Mouse (Mus musculus) CH12.LX (cell line): ENCODE measurements around the gene Numb. TPM values are rescaled to one million over a fixed set of nuclear protein-coding genes. Genes with fewer than 3 reads are reported as not detected.

Experiments
- DNase-seq: peaks from one replicate; pipeline ENCODE4 v3.0.0-alpha.2; 2013; ENCODE audit errors: extremely low read depth
- H3K27ac ChIP-seq: 2 replicates; pipeline ENCODE4 v1.5.1; 2012; ENCODE audit warnings: low read depth, mild to moderate bottlenecking, control low read depth, moderate library complexity; ENCODE audit not compliant: insufficient read depth
- H3K27me3 ChIP-seq: replicated peaks from 2 replicates; pipeline ENCODE3; 2012; ENCODE audit warnings: inconsistent platforms
- H3K36me3 ChIP-seq, 2 experiments: replicated peaks in 1 of 2; 2 replicates each; pipeline versions ENCODE3 to v1.6.1; 2012; ENCODE audit warnings: inconsistent platforms in 1 of 2, low read length in 1 of 2, mild to moderate bottlenecking in 1 of 2, mixed read lengths in 1 of 2, moderate library complexity in 1 of 2; ENCODE audit not compliant: control insufficient read depth in 1 of 2, insufficient read depth in 1 of 2
- H3K4me1 ChIP-seq, 2 experiments: 2 replicates each; pipeline ENCODE4 v1.6.1; 2012; ENCODE audit warnings: inconsistent platforms in 1 of 2, moderate library complexity in 1 of 2; ENCODE audit not compliant: insufficient read depth in 2 of 2, control insufficient read depth in 1 of 2
- H3K4me2 ChIP-seq: 2 replicates; pipeline ENCODE4 v1.6.1; 2012; ENCODE audit warnings: low read depth, mild to moderate bottlenecking, control low read depth; ENCODE audit not compliant: poor library complexity, insufficient read depth, severe bottlenecking
- H3K4me3 ChIP-seq, 3 experiments: fragments of 150-350 bp in 1 of 3; sonication (generic) in 1 of 3; replicated peaks in 1 of 3; 2 replicates each; pipeline versions ENCODE3 to v1.5.1; 2011 to 2012; ENCODE audit warnings: low read depth in 2 of 3, low read length in 2 of 3, mild to moderate bottlenecking in 2 of 3, moderate library complexity in 2 of 3, control low read depth in 1 of 3, improper control_type of control experiment in 1 of 3, inconsistent platforms in 1 of 3, mixed read lengths in 1 of 3; ENCODE audit not compliant: poor library complexity in 1 of 3
- H3K79me2 ChIP-seq: replicated peaks from 2 replicates; pipeline ENCODE4 v1.6.1; 2012; ENCODE audit warnings: mild to moderate bottlenecking, moderate library complexity; ENCODE audit not compliant: control insufficient read depth, poor library complexity, insufficient read depth, severe bottlenecking; ENCODE audit errors: extremely low read depth
- H3K9ac ChIP-seq: 2 replicates; pipeline ENCODE4 v1.6.1; 2012; ENCODE audit warnings: low read depth, mild to moderate bottlenecking, control low read depth, moderate library complexity; ENCODE audit not compliant: insufficient read depth
- H3K9me3 ChIP-seq: replicated peaks from 2 replicates; pipeline ENCODE3; 2012; ENCODE audit warnings: low read length, inconsistent platforms, mixed read lengths
- BHLHE40 ChIP-seq: IDR thresholded peaks from 2 replicates; pipeline ENCODE4 v1.6.1; 2011; ENCODE audit warnings: mild to moderate bottlenecking, low read depth, low read length, improper control_type of control experiment
- CTCF ChIP-seq, 2 experiments: IDR thresholded peaks in 1 of 2; conservative IDR thresholded peaks in 1 of 2; 2 replicates each; pipeline ENCODE4 v1.5.1; 2011 to 2012; ENCODE audit warnings: low read depth in 2 of 2, low read length in 2 of 2, improper control_type of control experiment in 1 of 2, inconsistent platforms in 1 of 2, mild to moderate bottlenecking in 1 of 2, moderate library complexity in 1 of 2
- EP300 ChIP-seq: IDR thresholded peaks from 2 replicates; pipeline ENCODE4 v1.6.1; 2011; ENCODE audit warnings: low read length, improper control_type of control experiment
- JUND ChIP-seq: conservative IDR thresholded peaks from 2 replicates; pipeline ENCODE4 v1.6.1; 2011; ENCODE audit warnings: low read depth, low read length, improper control_type of control experiment
- MAX ChIP-seq: IDR thresholded peaks from 2 replicates; pipeline ENCODE4 v1.6.1; 2011; ENCODE audit warnings: low read length, improper control_type of control experiment
- MAZ ChIP-seq: IDR thresholded peaks from 2 replicates; pipeline ENCODE4 v1.6.1; 2012; ENCODE audit warnings: low read depth, mild to moderate bottlenecking, inconsistent platforms, low read length, improper control_type of control experiment, moderate library complexity
- MEF2A ChIP-seq: IDR thresholded peaks from 2 replicates; pipeline ENCODE4 v1.6.1; 2014; ENCODE audit warnings: low read depth, mild to moderate bottlenecking, inconsistent platforms, low read length, improper control_type of control experiment, borderline replicate concordance
- MXI1 ChIP-seq: IDR thresholded peaks from 2 replicates; pipeline ENCODE4 v1.6.1; 2011; ENCODE audit warnings: mild to moderate bottlenecking, low read depth, low read length, improper control_type of control experiment
- MYC ChIP-seq: IDR thresholded peaks from 2 replicates; pipeline ENCODE4 v1.6.1; 2011; ENCODE audit warnings: low read depth, mild to moderate bottlenecking, improper control_type of control experiment, low read length
- NRF1 ChIP-seq: IDR thresholded peaks from 2 replicates; pipeline ENCODE4 v1.6.1; 2014; ENCODE audit warnings: low read depth, mild to moderate bottlenecking, inconsistent platforms, low read length, improper control_type of control experiment, moderate library complexity
- PAX5 ChIP-seq: IDR thresholded peaks from 2 replicates; pipeline ENCODE4 v1.6.1; 2012; ENCODE audit warnings: low read length, inconsistent platforms, mixed read lengths
- POLR2AphosphoS2 ChIP-seq: IDR thresholded peaks from 2 replicates; pipeline ENCODE4 v1.6.1; 2011; ENCODE audit warnings: low read depth, low read length, improper control_type of control experiment
- RCOR1 ChIP-seq: conservative IDR thresholded peaks from 2 replicates; pipeline ENCODE4 v1.6.1; 2012; ENCODE audit warnings: low read depth, mild to moderate bottlenecking, inconsistent platforms, low read length, improper control_type of control experiment
- SMC3 ChIP-seq: IDR thresholded peaks from 2 replicates; pipeline ENCODE4 v1.6.1; 2011; ENCODE audit warnings: low read depth, low read length, improper control_type of control experiment
- TBP ChIP-seq: conservative IDR thresholded peaks from 2 replicates; pipeline ENCODE4 v1.6.1; 2011; ENCODE audit warnings: low read depth, low read length, improper control_type of control experiment
- USF1 ChIP-seq: IDR thresholded peaks from 2 replicates; pipeline ENCODE4 v1.6.1; 2014; ENCODE audit warnings: low read depth, mild to moderate bottlenecking, inconsistent platforms, low read length, improper control_type of control experiment
- ZC3H11A ChIP-seq: IDR thresholded peaks from 2 replicates; pipeline ENCODE4 v1.6.1; 2012; ENCODE audit warnings: low read depth, mild to moderate bottlenecking, inconsistent platforms, low read length, improper control_type of control experiment
- ZKSCAN1 ChIP-seq: IDR thresholded peaks from 2 replicates; pipeline ENCODE4 v1.6.1; 2012; ENCODE audit warnings: low read depth, inconsistent platforms, low read length, improper control_type of control experiment, borderline replicate concordance
- ZMIZ1 ChIP-seq: IDR thresholded peaks from 2 replicates; pipeline ENCODE4 v1.6.1; 2012; ENCODE audit warnings: low read depth, mild to moderate bottlenecking, inconsistent platforms, low read length, improper control_type of control experiment
- ZNF384 ChIP-seq: IDR thresholded peaks from 2 replicates; pipeline ENCODE4 v1.6.1; 2012; ENCODE audit warnings: low read depth, low read length, improper control_type of control experiment, inconsistent platforms
- dilution Hi-C: fragments of 300-500 bp; cut with MboI; formaldehyde crosslinking; loops from 2 replicates; pipeline ENCODE4 v1.14.3; 2020; ENCODE audit warnings: low sequenced_read_pairs; ENCODE audit not compliant: extremely low pct_unique_long_range_greater_than_20kb, extremely low pct_ligation_motif_present
- in situ Hi-C: fragments of 300-500 bp; cut with MboI; formaldehyde crosslinking; loops from 3 replicates; pipeline ENCODE4 v1.14.3; 2019; ENCODE audit warnings: low sequenced_read_pairs, low pct_ligation_motif_present, low pct_unique_long_range_greater_than_20kb, mixed read lengths
- polyA plus RNA-seq: library from polyadenylated mRNA; unstranded; fragments of >175 nt; gene quantifications from 2 replicates; pipeline ENCODE4 v1.2.1, GENCODE M21; 2012; ENCODE audit warnings: low read depth; ENCODE audit not compliant: insufficient read length
- total RNA-seq, 2 experiments: library from RNA; depleted of rRNA; stranded (reverse); fragments of 300-350 nt in 1 of 2; fragments of >200 nt in 1 of 2; gene quantifications; 2 replicates each; pipeline ENCODE4 v1.2.3; 2012 to 2014

Gene Numb
- total and polyA plus RNA-seq, 3 experiments, result 5.3 to 6.9 (median 5.7) TPM

DNA sequence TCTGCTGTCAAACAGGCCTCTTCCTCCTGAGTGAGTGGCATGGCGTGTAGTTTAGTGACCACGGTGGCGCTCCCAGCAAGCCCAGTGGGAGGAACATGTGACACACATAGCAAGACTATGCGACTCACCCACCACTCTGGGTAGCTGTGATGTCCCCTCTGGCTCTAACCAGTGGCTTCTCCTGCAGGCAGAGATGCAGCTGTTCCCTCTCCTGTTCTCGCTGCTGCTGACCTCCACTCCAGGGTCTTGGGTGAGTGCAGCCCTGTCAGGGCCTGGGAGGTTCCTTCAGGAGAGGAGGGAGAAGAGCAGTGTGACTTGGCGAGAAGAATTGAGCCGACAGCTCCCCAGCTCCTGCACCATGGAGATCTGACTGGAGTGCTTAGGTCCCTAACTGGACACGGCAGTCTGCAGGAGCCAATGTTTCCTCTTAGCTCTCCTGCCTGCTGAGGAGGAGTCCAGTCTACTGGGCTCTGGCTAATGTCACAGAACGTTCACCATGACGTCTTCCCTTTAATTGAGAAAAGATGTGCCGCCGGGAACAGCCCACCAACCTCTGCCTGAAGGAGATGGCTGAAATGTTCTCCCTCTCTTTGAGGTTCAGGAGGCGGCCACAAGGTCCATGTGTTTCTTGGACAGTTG lies 155.7 kb downstream of the Numb start:
- dilution Hi-C loops, result no loop called here
- in situ Hi-C loops, result loop anchor here (5.0 to 25.0 kb wide), 2 partner anchors 54 to 654 kb away; no protein-coding TSS in a partner anchor
- Histone ChIP-seq H3K79me2 (no peaks in the 10 kb centered on the region), H3K27me3 (no peaks in the 10 kb centered on the region), H3K36me3 (no peaks in the 10 kb centered on the region), H3K4me3 (no peak overlapping the region), H3K9ac (no peak overlapping the region), H3K4me2 (no peak overlapping the region), H3K9me3 (no peaks in the 10 kb centered on the region), H3K4me1 (peaks cover 0 to 15% of the 10 kb centered on the region in 2 experiments; a peak in 2 of 4 replicates), H3K27ac (no peak overlapping the region)
- DNase-seq, result no peak
- TF ChIP-seq ZMIZ1 (no peak), JUND (no peak), EP300 (no peak), ZC3H11A (no peak), MAZ (no peak), POLR2AphosphoS2 (no peak), MEF2A (no peak), ZNF384 (no peak), MXI1 (no peak), ZKSCAN1 (no peak)

DNA sequence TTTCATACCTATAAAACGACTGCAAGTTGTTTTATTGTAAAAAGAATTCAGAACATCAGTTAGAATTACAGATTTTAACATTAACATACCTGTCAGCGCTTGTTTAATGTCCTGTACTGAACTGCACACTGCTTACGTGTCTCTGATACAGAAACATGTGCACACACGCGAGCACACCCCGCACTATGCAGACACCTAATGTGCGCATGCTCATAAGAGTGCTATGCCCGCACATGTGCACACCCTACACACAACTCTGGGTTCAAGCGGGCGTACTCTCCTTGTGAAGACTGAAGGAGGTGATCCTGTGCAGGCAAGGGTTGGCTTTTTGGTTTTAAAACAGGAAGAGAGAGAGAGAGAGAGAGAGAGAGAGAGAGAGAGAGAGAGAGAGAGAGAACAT lies 157.2 kb downstream of the Numb start:
- dilution Hi-C loops (no loop called here), in situ Hi-C loops (loop anchor here (25.0 kb wide), 1 partner anchor 652 kb away; no protein-coding TSS in a partner anchor)
- Histone ChIP-seq H3K4me2 (no peak overlapping the region), H3K4me3 (no peak overlapping the region), H3K79me2 (no peaks in the 10 kb centered on the region), H3K4me1 (peaks cover 0 to 12% of the 10 kb centered on the region in 2 experiments; a peak in 3 of 4 replicates), H3K27me3 (no peaks in the 10 kb centered on the region), H3K36me3 (no peaks in the 10 kb centered on the region), H3K9ac (no peak overlapping the region), H3K9me3 (no peaks in the 10 kb centered on the region), H3K27ac (no peak overlapping the region)
- TF ChIP-seq MAX (no peak), EP300 (no peak), RCOR1 (no peak), TBP (no peak), JUND (no peak), BHLHE40 (no peak), MYC (no peak), MXI1 (no peak), SMC3 (no peak), ZMIZ1 (no peak), USF1 (no peak), CTCF (conservative IDR thresholded peaks at IDR 0.05 in 1 of 2, IDR thresholded peaks at IDR 0.05 in 1 of 2; ENCODE audit: low read depth in 2 of 2, low read length in 2 of 2) (no peak), PAX5 (no peak), NRF1 (no peak)
- DNase-seq, result no peak
